Mouse (Mus musculus): ENCODE measurements around the gene Atp6ap1l.

GRCm38 (mm10) chr13:90929847-90930246 is 24.7 kb upstream of the Atp6ap1l start:
- no peak for TF ChIP-seq EP300 (IDR thresholded peaks at IDR 0.05)
- peak; percentile 82 for TF ChIP-seq CTCF (IDR thresholded peaks at IDR 0.05)

Measured in lung, postnatal 0 days (tissue).